Mouse (Mus musculus): Measurements from ENCODE around the gene Hpgds.
A peak's percentile ranks its signal among the peaks of the same experiment; 100 is the strongest.

Hpgds gene

DNA sequence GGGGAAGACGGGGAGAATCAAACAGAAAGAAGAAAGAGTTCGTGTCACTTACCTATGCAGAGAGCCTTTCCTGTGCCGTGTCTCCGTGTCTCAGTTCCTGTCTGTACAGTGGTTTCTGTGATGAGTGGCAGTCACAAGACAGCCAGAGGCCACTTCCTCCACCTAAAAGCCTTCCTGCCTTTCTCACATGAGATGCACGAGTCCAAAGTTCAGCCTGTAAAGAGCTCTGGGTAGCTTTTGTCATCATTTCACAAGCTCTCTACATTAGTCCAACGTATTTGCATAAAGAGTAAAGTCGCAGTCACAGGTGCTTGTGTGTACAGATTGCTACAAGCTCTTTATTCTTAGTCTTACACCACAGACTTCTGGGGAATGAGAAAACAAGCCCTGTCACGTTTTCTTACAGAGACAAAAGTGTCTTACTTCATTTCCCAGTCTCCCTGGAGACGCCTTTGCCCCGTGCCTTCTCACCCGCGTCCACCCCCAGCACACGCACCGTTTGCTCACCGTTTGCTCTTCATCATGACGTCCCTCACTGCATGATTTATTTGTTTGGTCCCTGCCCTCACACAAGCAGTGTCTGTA lies at the start of gene Hpgds:
Hpgds (minus strand) TSS at position 288 of the 585 bp plus-strand sequence.
- no peak for DNase-seq

DNA sequence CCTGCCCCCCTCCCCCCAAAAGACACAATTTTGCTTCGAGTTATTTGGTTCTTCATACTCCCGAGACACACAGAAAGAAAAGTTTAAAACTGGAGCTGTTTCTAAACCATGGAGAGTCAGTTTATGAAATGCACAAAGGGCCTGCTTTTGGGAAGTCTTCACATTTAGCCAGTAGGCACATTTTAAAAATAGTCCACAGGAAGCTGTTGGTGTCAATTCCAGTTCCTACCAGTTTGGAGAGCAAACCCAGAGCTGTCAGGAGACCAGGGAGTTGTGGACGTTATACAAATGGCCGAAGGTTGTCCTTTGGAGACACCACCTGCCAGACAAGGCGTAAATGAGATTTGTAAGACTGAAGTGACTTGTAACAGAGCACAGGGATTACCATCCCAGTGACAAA lies 20.3 kb upstream of the Hpgds start:
- DNase-seq: no peak

- peak; percentile 20 for DNase-seq
These were observed 19.4 kb upstream of the Hpgds start for GRCm38 (mm10) chr6:65164137-65164536.

GRCm38 (mm10) chr6:65159381-65159942 lies 14.8 kb upstream of the Hpgds start:
- DNase-seq: no peak

DNA sequence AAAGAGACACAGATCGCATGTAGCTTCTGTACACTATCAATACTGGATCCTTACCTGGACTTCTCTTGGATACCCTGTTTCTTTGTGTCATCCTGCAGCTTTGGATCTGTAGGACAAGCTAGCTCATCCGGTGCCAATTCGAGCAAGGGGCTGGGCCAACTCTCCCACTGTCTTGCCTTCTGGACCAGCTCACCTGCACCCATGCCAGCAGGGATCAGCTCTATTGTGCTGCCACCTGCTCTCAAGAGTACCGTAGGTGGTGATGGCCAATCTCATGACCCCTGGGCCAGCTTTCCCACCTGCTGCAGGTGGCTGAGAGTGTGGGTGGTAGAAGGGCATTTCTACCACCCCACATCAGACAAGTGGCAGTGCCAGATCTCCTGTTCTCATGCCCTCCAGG lies 12.3 kb upstream of the Hpgds start:
- DNase-seq: no peak

DNA sequence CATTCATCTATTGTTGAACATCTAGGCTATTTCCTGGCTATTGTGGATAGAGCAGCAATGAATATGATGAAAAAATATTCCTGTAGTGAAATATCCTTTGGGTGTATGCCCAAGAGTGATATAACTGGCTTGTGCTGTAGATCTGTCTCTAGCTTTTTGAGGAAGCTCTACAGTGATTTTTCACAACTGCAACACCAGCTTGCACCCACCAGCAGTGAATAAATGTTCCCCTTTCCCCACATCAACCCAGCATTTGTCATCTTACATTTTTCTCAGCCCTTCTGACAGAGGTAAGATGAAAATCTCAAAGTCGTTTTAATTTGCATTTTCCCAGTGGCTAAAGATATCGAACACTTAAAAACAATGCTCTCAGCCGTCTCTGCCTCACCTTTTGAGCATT lies 8.9 kb upstream of the Hpgds start:
- DNase-seq: no peak

DNA sequence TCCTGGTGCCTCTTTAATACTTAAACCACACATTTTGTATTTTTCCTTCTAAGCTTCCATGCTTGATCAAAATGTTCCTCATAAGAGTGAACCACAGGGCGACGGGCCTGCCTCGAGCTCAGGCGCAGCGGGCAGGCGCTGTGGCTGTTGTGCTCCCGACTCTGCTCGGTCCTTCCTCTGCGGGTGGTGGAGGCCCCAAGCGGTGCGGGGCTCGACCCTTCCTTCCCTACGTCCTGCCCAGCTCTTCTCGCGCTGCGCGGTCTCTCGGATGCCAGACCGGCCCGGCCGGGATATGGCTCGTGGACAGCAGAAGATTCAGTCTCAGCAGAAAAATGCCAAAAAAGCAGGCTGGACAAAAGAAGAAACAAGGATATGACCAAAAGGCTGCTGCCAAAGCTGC lies 6.0 kb upstream of the Hpgds start:
- DNase-seq: no peak

DNA sequence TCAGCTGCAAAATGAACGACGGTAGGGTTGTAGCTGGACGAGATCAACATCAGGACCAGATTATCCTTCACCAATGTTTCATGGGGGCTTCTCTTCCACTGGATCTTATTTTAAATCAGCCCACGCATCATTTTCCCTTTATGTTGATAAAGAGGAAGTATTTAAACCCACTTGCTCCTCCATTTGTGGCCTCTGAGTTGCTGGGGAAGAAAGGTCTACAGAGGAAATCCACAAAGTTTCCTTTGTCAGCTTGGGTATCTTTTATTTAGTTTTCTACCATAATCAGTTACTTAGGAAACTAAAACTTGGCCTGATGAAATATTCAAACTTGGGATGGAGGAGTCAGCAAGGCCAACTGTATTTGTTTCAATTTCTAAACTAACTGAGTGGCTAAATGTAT lies 1.7 kb upstream of the Hpgds start:
- no peak for DNase-seq

DNA sequence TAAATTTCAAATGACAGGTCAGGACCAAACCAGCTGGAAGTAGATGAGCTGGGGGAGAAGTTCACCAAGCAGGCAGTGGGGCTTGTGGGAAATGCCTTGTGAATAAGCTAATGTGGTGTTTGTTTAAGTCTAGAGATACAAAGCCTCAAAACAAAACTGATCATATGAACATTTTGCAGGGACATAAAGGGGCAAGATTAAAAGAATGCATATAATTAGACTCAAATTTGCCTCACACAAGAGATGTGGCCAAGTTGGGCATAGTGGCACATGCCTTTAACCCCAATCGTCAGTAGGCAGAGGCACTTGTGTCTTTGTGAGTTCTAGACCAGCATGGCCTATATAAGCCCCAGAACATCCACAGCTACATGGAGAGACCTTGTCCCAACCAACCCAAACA lies 2.4 kb downstream of the Hpgds start:
- no peak for DNase-seq

DNA sequence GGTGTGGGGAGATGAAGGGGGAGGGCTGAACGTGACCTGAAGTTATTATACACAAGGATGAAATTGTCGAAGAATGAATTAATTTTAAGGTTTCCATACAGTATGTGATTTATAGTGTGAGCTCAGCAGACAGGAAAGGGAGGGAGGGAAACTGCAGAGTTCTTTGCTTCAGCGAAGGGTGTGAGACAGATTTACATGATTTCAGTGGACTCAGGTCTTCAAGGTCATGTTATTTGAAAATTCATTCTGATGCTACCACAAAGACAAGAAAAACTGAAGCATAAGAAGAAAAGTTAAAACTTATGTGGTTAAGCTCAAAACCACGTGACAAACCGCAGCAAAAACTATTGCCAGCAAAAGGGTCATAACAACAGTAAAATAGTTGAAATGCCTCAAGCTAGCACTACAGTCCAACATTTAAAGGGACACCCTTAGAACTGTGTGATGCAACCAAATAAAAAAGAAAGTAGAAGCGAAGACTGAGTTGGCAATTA lies 3.9 kb downstream of the Hpgds start:
- no peak for DNase-seq

DNA sequence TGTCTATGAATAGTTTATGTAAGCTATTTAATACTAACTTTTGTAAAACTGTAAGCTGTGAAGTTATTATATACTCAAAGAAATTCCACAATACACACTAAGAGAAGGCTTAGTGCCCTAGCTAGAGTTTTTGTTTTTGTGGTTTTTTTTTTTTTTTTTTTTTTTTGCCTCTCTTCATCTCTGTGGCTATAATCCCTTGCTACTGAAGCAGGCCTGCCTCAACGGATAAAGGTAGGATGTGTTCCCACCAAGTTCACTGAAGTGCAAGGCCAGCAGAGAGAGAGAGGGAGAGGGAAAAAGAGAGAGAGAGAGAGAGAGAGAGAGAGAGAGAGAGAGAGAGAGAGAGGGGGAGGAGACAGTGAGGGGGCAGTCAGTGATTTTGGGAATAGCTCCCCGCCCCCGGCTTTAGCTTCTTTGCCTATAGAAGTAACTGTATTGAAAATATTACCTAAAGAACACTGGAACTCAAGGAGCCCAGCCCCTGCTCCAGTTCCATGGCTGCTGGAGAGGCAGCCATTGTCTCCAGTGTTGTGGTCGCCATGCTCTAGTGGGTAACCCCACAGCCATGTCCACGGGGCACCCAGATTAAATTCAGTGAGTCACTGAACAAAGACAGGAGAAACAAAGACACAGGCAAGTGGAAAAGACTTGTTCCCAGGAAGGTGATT lies 4.5 kb downstream of the Hpgds start:
- DNase-seq: no peak

DNA sequence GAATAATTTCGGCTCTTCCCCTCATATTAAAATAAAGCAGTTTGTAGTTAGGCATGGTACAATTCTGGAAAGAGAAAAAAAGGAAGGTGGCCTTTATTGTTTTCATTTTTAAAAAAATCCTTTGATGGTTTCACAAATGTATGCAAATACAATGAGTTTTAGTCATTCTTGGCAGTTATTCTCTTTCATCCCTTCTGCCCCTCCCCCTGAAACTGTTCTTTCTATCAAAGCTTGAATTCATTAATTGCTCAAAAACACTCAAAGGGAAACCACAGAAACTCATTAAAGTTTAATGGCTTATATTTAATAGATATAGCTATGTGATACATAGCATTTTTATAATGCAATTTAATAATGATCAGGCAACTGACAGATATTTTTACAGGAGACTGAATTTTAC lies 6.5 kb downstream of the Hpgds start:
- no peak for DNase-seq

GRCm38 (mm10) chr6:65137802-65138201 lies 6.9 kb downstream of the Hpgds start:
- DNase-seq: no peak

GRCm38 (mm10) chr6:65132376-65132775 lies 12.3 kb downstream of the Hpgds start:
- no peak for DNase-seq

- peak; percentile 51 for DNase-seq
These were observed 18.5 kb downstream of the Hpgds start for GRCm38 (mm10) chr6:65126074-65126726.

GRCm38 (mm10) chr6:65117540-65117939 lies 27.2 kb downstream of the Hpgds start:
- DNase-seq: no peak

DNA sequence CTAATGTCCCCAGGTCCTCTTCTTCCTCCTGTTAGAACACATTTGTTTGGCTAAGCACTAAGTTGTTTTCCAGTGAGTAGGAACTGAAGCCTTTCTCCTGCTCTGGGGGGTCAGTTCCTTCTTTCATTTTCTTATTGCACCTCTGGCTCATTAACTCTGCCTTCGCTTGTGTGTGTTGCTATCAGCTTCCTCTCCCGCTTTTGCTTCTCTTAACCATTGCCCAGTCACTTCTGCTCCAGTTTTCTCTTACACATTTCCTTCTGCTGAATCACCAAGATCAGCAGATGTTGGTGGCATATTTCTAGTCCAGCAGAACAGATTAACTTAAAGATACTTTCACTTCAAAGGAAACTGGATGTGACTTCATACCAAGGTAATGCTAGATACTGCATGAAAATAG lies 29.8 kb downstream of the Hpgds start:
- no peak for DNase-seq

GRCm38 (mm10) chr6:65079139-65079538 lies 65.6 kb downstream of the Hpgds start:
- DNase-seq: no peak

DNA sequence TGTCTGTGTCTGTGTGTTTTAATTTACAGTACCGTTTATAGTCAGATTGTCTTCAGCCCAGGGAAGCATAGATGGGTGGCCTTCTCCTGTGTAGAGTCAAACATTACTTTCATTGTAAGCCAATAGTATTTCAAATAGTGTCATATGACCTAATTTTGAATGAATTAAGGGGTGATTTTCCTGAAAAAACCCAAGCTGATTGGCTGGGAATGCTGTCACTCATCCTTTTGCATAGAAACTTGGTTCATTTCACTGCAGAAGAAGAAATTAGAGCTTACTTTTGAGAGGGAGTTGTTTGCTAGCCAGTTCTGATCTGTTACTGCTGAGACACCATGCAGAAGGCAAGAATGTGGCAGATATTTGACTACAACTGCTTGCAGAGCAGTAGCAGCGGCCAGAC lies 69.5 kb downstream of the Hpgds start:
- no peak for DNase-seq
